Mouse (Mus musculus): Measurements from ENCODE around the gene Kcnf1. TPM values are rescaled to one million over a fixed set of nuclear protein-coding genes. Genes with fewer than 3 reads are reported as not detected.

Kcnf1 gene
- polyA plus RNA-seq, 1 experiment from 2014 or later = 0.08 TPM

GRCm38 (mm10) chr12:17215751-17216150 lies 39.1 kb upstream of the Kcnf1 start:
- no peak overlapping the region for H3K27ac ChIP-seq (ENCODE audit: low read length)
- H3K4me3 ChIP-seq (ENCODE audit: low read depth, low read length) = no peak overlapping the region
- DNase-seq (ENCODE audit: low spot score) = no peak
- H3K9me3 ChIP-seq (ENCODE audit: low read length) = no peaks in the 10 kb centered on the region
- no peak for ATAC-seq
- 87% methylated on average over 7 of the region's 7 CpGs for WGBS
- H3K4me2 ChIP-seq (replicated peaks; ENCODE audit: low read depth, low read length) = no peak overlapping the region
- H3K9ac ChIP-seq (replicated peaks; ENCODE audit: low read depth) = no peak overlapping the region
- H3K27me3 ChIP-seq (replicated peaks; ENCODE audit: insufficient read depth, low read length) = no peaks in the 10 kb centered on the region
- no peaks in the 10 kb centered on the region for H3K36me3 ChIP-seq (ENCODE audit: insufficient read depth, low read length)
- H3K4me1 ChIP-seq (ENCODE audit: insufficient read depth, low read depth, low read length) = no peaks in the 10 kb centered on the region
- TF ChIP-seq CTCF (IDR thresholded peaks at IDR 0.05) = no peak
- TF ChIP-seq EP300 (IDR thresholded peaks at IDR 0.05) = no peak

GRCm38 (mm10) chr12:17202492-17203322 lies 26.0 kb upstream of the Kcnf1 start:
- Histone ChIP-seq H3K27ac (ENCODE audit: low read length) (no peak overlapping the region), H3K27me3 (replicated peaks; ENCODE audit: insufficient read depth, low read length) (no peaks in the 10 kb centered on the region), H3K9ac (replicated peaks; ENCODE audit: low read depth) (no peak overlapping the region), H3K4me1 (ENCODE audit: insufficient read depth, low read depth, low read length) (no peaks in the 10 kb centered on the region), H3K9me3 (ENCODE audit: low read length) (no peaks in the 10 kb centered on the region), H3K36me3 (ENCODE audit: insufficient read depth, low read length) (no peaks in the 10 kb centered on the region), H3K4me3 (ENCODE audit: low read depth, low read length) (no peak overlapping the region), H3K4me2 (replicated peaks; ENCODE audit: low read depth, low read length) (no peak overlapping the region)
- no peak for ATAC-seq
- WGBS = 38% methylated on average over 13 of the region's 13 CpGs
- TF ChIP-seq CTCF (IDR thresholded peaks at IDR 0.05) = peak; percentile 34
- no peak for TF ChIP-seq EP300 (IDR thresholded peaks at IDR 0.05)
- no peak for DNase-seq (ENCODE audit: low spot score)

- TF ChIP-seq EP300 (IDR thresholded peaks at IDR 0.05) (no peak), CTCF (IDR thresholded peaks at IDR 0.05) (no peak)
- no peak for DNase-seq (ENCODE audit: low spot score)
- Histone ChIP-seq H3K4me2 (replicated peaks; ENCODE audit: low read depth, low read length) (no peak overlapping the region), H3K27me3 (replicated peaks; ENCODE audit: insufficient read depth, low read length) (no peaks in the 10 kb centered on the region), H3K4me1 (ENCODE audit: insufficient read depth, low read depth, low read length) (no peaks in the 10 kb centered on the region), H3K9me3 (ENCODE audit: low read length) (no peaks in the 10 kb centered on the region), H3K9ac (replicated peaks; ENCODE audit: low read depth) (no peak overlapping the region), H3K27ac (ENCODE audit: low read length) (no peak overlapping the region), H3K36me3 (ENCODE audit: insufficient read depth, low read length) (no peaks in the 10 kb centered on the region), H3K4me3 (ENCODE audit: low read depth, low read length) (no peak overlapping the region)
- whole genome bisulfite sequencing = 94% methylated on average over 5 of the region's 5 CpGs
- no peak for ATAC-seq
These were observed 21.9 kb upstream of the Kcnf1 start for GRCm38 (mm10) chr12:17198621-17199020.

GRCm38 (mm10) chr12:17194140-17194539 lies 17.5 kb upstream of the Kcnf1 start:
- no peak for ATAC-seq
- H3K36me3 ChIP-seq (ENCODE audit: insufficient read depth, low read length) = no peaks in the 10 kb centered on the region
- DNase-seq (ENCODE audit: low spot score) = no peak
- H3K4me2 ChIP-seq (replicated peaks; ENCODE audit: low read depth, low read length) = no peak overlapping the region
- no peak overlapping the region for H3K27ac ChIP-seq (ENCODE audit: low read length)
- no peak overlapping the region for H3K4me3 ChIP-seq (ENCODE audit: low read depth, low read length)
- TF ChIP-seq EP300 (IDR thresholded peaks at IDR 0.05) (no peak), CTCF (IDR thresholded peaks at IDR 0.05) (no peak)
- no peaks in the 10 kb centered on the region for H3K27me3 ChIP-seq (replicated peaks; ENCODE audit: insufficient read depth, low read length)
- no peaks in the 10 kb centered on the region for H3K4me1 ChIP-seq (ENCODE audit: insufficient read depth, low read depth, low read length)
- WGBS = 88% methylated on average over 6 of the region's 6 CpGs
- no peaks in the 10 kb centered on the region for H3K9me3 ChIP-seq (ENCODE audit: low read length)
- no peak overlapping the region for H3K9ac ChIP-seq (replicated peaks; ENCODE audit: low read depth)

- no peaks in the 10 kb centered on the region for H3K36me3 ChIP-seq (ENCODE audit: insufficient read depth, low read length)
- no peak overlapping the region for H3K4me2 ChIP-seq (replicated peaks; ENCODE audit: low read depth, low read length)
- H3K27ac ChIP-seq (ENCODE audit: low read length) = no peak overlapping the region
- DNase-seq (ENCODE audit: low spot score) (no peak), ATAC-seq (no peak)
- no peaks in the 10 kb centered on the region for H3K4me1 ChIP-seq (ENCODE audit: insufficient read depth, low read depth, low read length)
- WGBS = 84% methylated on average over 1 of the region's 1 CpGs
- TF ChIP-seq CTCF (IDR thresholded peaks at IDR 0.05) (no peak), EP300 (IDR thresholded peaks at IDR 0.05) (no peak)
- H3K27me3 ChIP-seq (replicated peaks; ENCODE audit: insufficient read depth, low read length) = no peaks in the 10 kb centered on the region
- no peaks in the 10 kb centered on the region for H3K9me3 ChIP-seq (ENCODE audit: low read length)
- no peak overlapping the region for H3K9ac ChIP-seq (replicated peaks; ENCODE audit: low read depth)
- H3K4me3 ChIP-seq (ENCODE audit: low read depth, low read length) = no peak overlapping the region
These were observed 16.6 kb upstream of the Kcnf1 start for GRCm38 (mm10) chr12:17193311-17193710.

- 89% methylated on average over 2 of the region's 2 CpGs for WGBS
- Histone ChIP-seq H3K36me3 (ENCODE audit: insufficient read depth, low read length) (no peaks in the 10 kb centered on the region), H3K9ac (replicated peaks; ENCODE audit: low read depth) (no peak overlapping the region), H3K27ac (ENCODE audit: low read length) (no peak overlapping the region), H3K4me1 (ENCODE audit: insufficient read depth, low read depth, low read length) (no peaks in the 10 kb centered on the region), H3K27me3 (replicated peaks; ENCODE audit: insufficient read depth, low read length) (no peaks in the 10 kb centered on the region), H3K4me2 (replicated peaks; ENCODE audit: low read depth, low read length) (no peak overlapping the region), H3K4me3 (ENCODE audit: low read depth, low read length) (no peak overlapping the region), H3K9me3 (ENCODE audit: low read length) (no peaks in the 10 kb centered on the region)
- DNase-seq (ENCODE audit: low spot score) (no peak), ATAC-seq (no peak)
- TF ChIP-seq EP300 (IDR thresholded peaks at IDR 0.05) (no peak), CTCF (IDR thresholded peaks at IDR 0.05) (no peak)
These were observed 16.2 kb upstream of the Kcnf1 start for GRCm38 (mm10) chr12:17192887-17193286.
